Mouse (Mus musculus) bone marrow, adult 2 months (tissue): ENCODE results near the gene A630095N17Rik.
A peak's percentile ranks its signal among the peaks of the same experiment; 100 is the strongest.

Source experiments
- CTCF ChIP-seq: fragments of 200-500 bp; IDR thresholded peaks from 2 replicates; pipeline ENCODE4 v1.5.1; 2011; ENCODE audit warnings: low read length, control low read depth; ENCODE audit not compliant: control insufficient read depth, insufficient read depth
- POLR2A ChIP-seq: fragments of 200-500 bp; IDR thresholded peaks from 2 replicates; pipeline ENCODE4 v1.6.1; 2011; ENCODE audit warnings: low read depth, mild to moderate bottlenecking, control low read depth, low read length, borderline replicate concordance; ENCODE audit not compliant: control insufficient read depth

DNA sequence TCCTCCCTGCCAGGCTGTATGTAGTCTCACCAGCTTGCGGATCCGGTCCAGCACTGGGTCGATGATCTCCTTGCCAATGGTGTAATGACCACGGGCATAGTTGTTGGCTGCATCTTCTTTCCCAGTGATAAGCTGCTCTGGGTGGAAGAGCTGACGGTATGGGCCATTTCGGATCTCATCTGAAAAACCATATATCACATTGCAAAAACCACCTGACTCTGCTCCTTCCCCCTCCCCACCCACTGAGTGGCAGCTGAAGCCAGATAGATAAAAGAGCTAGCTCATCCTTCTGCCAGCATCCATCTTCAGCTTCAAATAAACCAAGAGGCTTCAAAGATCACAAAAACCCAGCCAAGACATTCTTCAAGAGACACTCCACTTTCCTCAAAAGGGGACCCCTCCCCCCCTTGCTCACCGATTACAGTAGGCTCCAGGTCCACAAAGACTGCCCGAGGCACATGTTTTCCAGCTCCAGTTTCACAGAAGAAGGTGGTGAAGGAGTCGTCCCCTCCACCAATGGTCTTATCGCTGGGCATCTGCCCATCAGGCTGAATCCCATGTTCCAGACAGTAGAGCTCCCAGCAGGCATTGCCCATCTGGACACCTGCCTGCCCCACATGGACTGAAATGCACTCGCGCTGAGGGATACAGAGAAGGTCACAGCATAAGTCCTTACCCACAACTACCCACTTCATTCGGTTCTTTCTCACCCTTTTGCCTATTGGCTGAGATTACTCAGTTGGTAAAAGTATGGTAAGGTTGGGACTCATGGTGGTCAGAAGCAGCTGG, 14.9 kb downstream of the A630095N17Rik start:
- no peak for TF ChIP-seq CTCF
- peak; percentile 35; the same call in 1 of the 2 replicates for TF ChIP-seq POLR2A
